Mouse (Mus musculus): ENCODE measurements around the gene 5730455P16Rik. TPM values are rescaled to one million over a fixed set of nuclear protein-coding genes. Genes with fewer than 3 reads are reported as not detected.
A peak's percentile ranks its signal among the peaks of the same experiment; 100 is the strongest.
"Not testable (repeated sequence)": the region's sequence is repeated elsewhere in the genome, so short reads cannot be mapped to it uniquely, and the experiment has no call there.

5730455P16Rik gene
- polyA plus RNA-seq (2014; fragmentation: Nextera tagmentation; extraction: Ambion mirVana), result 17.3 and 20.0 TPM in 2 replicates

GRCm38 (mm10) chr11:80377712-80378451 lies at the start of gene 5730455P16Rik:
Gene 5730455P16Rik, minus strand, starts transcription at chr11:80378034.
- Histone ChIP-seq H3K27me3 (replicated peaks; ENCODE audit: control insufficient read depth, insufficient read depth, low read length) (no peaks in the 10 kb centered on the region), H3K36me3 (ENCODE audit: control insufficient read depth, insufficient read depth, low read length) (peaks cover 25% of the 10 kb centered on the region), H3K9ac (ENCODE audit: low read length) (peak within 1 kb of the TSS; percentile 82), H3K4me1 (replicated peaks; ENCODE audit: control insufficient read depth, insufficient read depth, low read length) (peaks cover 4% of the 10 kb centered on the region), H3K27ac (ENCODE audit: low read depth) (peak within 1 kb of the TSS; percentile 62; the same call in 1 of the 2 replicates), H3K4me3 (ENCODE audit: low read depth, low read length) (peak within 1 kb of the TSS; percentile 70), H3K9me3 (ENCODE audit: control insufficient read depth, low read length) (no peaks in the 10 kb centered on the region), H3K4me2 (ENCODE audit: low read length) (peak within 1 kb of the TSS; percentile 80)
- DNase-seq (ENCODE audit: low spot score) (peak; percentile 92), ATAC-seq (replicated peaks; ENCODE audit: low FRiP score, low TSS enrichment, low read depth) (peak; percentile 82)
- WGBS, result 2% methylated on average over 30 of the region's 43 CpGs

GRCm38 (mm10) chr11:80426029-80426813 lies 48.4 kb upstream of the 5730455P16Rik start:
- 82% methylated on average over 16 of the region's 16 CpGs for WGBS
- not testable (repeated sequence) for H3K36me3 ChIP-seq (ENCODE audit: control insufficient read depth, insufficient read depth, low read length); H3K27me3 ChIP-seq (replicated peaks; ENCODE audit: control insufficient read depth, insufficient read depth, low read length); ATAC-seq (replicated peaks; ENCODE audit: low FRiP score, low TSS enrichment, low read depth); H3K9me3 ChIP-seq (ENCODE audit: control insufficient read depth, low read length); DNase-seq (ENCODE audit: low spot score); H3K9ac ChIP-seq (ENCODE audit: low read length); H3K27ac ChIP-seq (ENCODE audit: low read depth); H3K4me1 ChIP-seq (replicated peaks; ENCODE audit: control insufficient read depth, insufficient read depth, low read length); H3K4me2 ChIP-seq (ENCODE audit: low read length); H3K4me3 ChIP-seq (ENCODE audit: low read depth, low read length)

- DNase-seq (ENCODE audit: low spot score) (no peak), ATAC-seq (replicated peaks; ENCODE audit: low FRiP score, low TSS enrichment, low read depth) (no peak)
- H3K36me3 ChIP-seq (ENCODE audit: control insufficient read depth, insufficient read depth, low read length), result no peaks in the 10 kb centered on the region
- 66% methylated on average over 5 of the region's 5 CpGs for WGBS
- no peak overlapping the region for H3K9ac ChIP-seq (ENCODE audit: low read length)
- H3K9me3 ChIP-seq (ENCODE audit: control insufficient read depth, low read length), result no peaks in the 10 kb centered on the region
- no peak overlapping the region for H3K4me3 ChIP-seq (ENCODE audit: low read depth, low read length)
- H3K4me2 ChIP-seq (ENCODE audit: low read length), result no peak overlapping the region
- H3K27me3 ChIP-seq (replicated peaks; ENCODE audit: control insufficient read depth, insufficient read depth, low read length), result no peaks in the 10 kb centered on the region
- peaks cover 5% of the 10 kb centered on the region for H3K4me1 ChIP-seq (replicated peaks; ENCODE audit: control insufficient read depth, insufficient read depth, low read length)
- H3K27ac ChIP-seq (ENCODE audit: low read depth), result no peak overlapping the region
Observed at GRCm38 (mm10) chr11:80425247-80425778, 47.5 kb upstream of the 5730455P16Rik start.

- WGBS, result 90% methylated on average over 2 of the region's 2 CpGs
- peaks cover 2% of the 10 kb centered on the region for H3K4me1 ChIP-seq (replicated peaks; ENCODE audit: control insufficient read depth, insufficient read depth, low read length)
- ATAC-seq (replicated peaks; ENCODE audit: low FRiP score, low TSS enrichment, low read depth), result no peak
Observed at GRCm38 (mm10) chr11:80424691-80425090, 46.9 kb upstream of the 5730455P16Rik start.

GRCm38 (mm10) chr11:80421421-80422047 lies 43.7 kb upstream of the 5730455P16Rik start:
- no peaks in the 10 kb centered on the region for H3K4me1 ChIP-seq (replicated peaks; ENCODE audit: control insufficient read depth, insufficient read depth, low read length)
- no peaks in the 10 kb centered on the region for H3K36me3 ChIP-seq (ENCODE audit: control insufficient read depth, insufficient read depth, low read length)
- ATAC-seq (replicated peaks; ENCODE audit: low FRiP score, low TSS enrichment, low read depth) (no peak), DNase-seq (ENCODE audit: low spot score) (no peak)
- no peaks in the 10 kb centered on the region for H3K9me3 ChIP-seq (ENCODE audit: control insufficient read depth, low read length)
- no peaks in the 10 kb centered on the region for H3K27me3 ChIP-seq (replicated peaks; ENCODE audit: control insufficient read depth, insufficient read depth, low read length)
- H3K9ac ChIP-seq (ENCODE audit: low read length), result no peak overlapping the region
- no peak overlapping the region for H3K4me3 ChIP-seq (ENCODE audit: low read depth, low read length)
- H3K27ac ChIP-seq (ENCODE audit: low read depth), result no peak overlapping the region
- 80% methylated on average over 7 of the region's 7 CpGs for WGBS
- no peak overlapping the region for H3K4me2 ChIP-seq (ENCODE audit: low read length)

More at GRCm38 (mm10) chr11:80424691-80425090, 46.9 kb upstream of the 5730455P16Rik start:
- H3K9ac ChIP-seq (ENCODE audit: low read length), result no peak overlapping the region
- no peaks in the 10 kb centered on the region for H3K27me3 ChIP-seq (replicated peaks; ENCODE audit: control insufficient read depth, insufficient read depth, low read length)
- H3K4me2 ChIP-seq (ENCODE audit: low read length), result no peak overlapping the region
- no peak overlapping the region for H3K27ac ChIP-seq (ENCODE audit: low read depth)
- no peak for DNase-seq (ENCODE audit: low spot score)
- H3K36me3 ChIP-seq (ENCODE audit: control insufficient read depth, insufficient read depth, low read length), result no peaks in the 10 kb centered on the region
- H3K4me3 ChIP-seq (ENCODE audit: low read depth, low read length), result no peak overlapping the region
- H3K9me3 ChIP-seq (ENCODE audit: control insufficient read depth, low read length), result no peaks in the 10 kb centered on the region

GRCm38 (mm10) chr11:80420202-80420984 lies 42.6 kb upstream of the 5730455P16Rik start:
- Histone ChIP-seq H3K36me3 (ENCODE audit: control insufficient read depth, insufficient read depth, low read length) (no peaks in the 10 kb centered on the region), H3K9ac (ENCODE audit: low read length) (no peak overlapping the region), H3K4me1 (replicated peaks; ENCODE audit: control insufficient read depth, insufficient read depth, low read length) (no peaks in the 10 kb centered on the region), H3K9me3 (ENCODE audit: control insufficient read depth, low read length) (no peaks in the 10 kb centered on the region), H3K4me3 (ENCODE audit: low read depth, low read length) (no peak overlapping the region), H3K27ac (ENCODE audit: low read depth) (no peak overlapping the region), H3K27me3 (replicated peaks; ENCODE audit: control insufficient read depth, insufficient read depth, low read length) (no peaks in the 10 kb centered on the region), H3K4me2 (ENCODE audit: low read length) (no peak overlapping the region)
- DNase-seq (ENCODE audit: low spot score) (no peak), ATAC-seq (replicated peaks; ENCODE audit: low FRiP score, low TSS enrichment, low read depth) (no peak)
- 55% methylated on average over 2 of the region's 2 CpGs for WGBS

- no peak overlapping the region for H3K4me2 ChIP-seq (ENCODE audit: low read length)
- H3K4me3 ChIP-seq (ENCODE audit: low read depth, low read length), result no peak overlapping the region
- no peaks in the 10 kb centered on the region for H3K4me1 ChIP-seq (replicated peaks; ENCODE audit: control insufficient read depth, insufficient read depth, low read length)
- WGBS, result 95% methylated on average over 1 of the region's 1 CpGs
- H3K9ac ChIP-seq (ENCODE audit: low read length), result no peak overlapping the region
- no peak for ATAC-seq (replicated peaks; ENCODE audit: low FRiP score, low TSS enrichment, low read depth)
- H3K27me3 ChIP-seq (replicated peaks; ENCODE audit: control insufficient read depth, insufficient read depth, low read length), result no peaks in the 10 kb centered on the region
- no peak for DNase-seq (ENCODE audit: low spot score)
- no peaks in the 10 kb centered on the region for H3K9me3 ChIP-seq (ENCODE audit: control insufficient read depth, low read length)
- no peak overlapping the region for H3K27ac ChIP-seq (ENCODE audit: low read depth)
- 0 out of 2 replicates have a peak, but pooled peaks cover 1% of the 10 kb centered on the region for H3K36me3 ChIP-seq (ENCODE audit: control insufficient read depth, insufficient read depth, low read length)
Observed at GRCm38 (mm10) chr11:80419743-80420142, 41.9 kb upstream of the 5730455P16Rik start.

GRCm38 (mm10) chr11:80417085-80417484 lies 39.3 kb upstream of the 5730455P16Rik start:
- no peaks in the 10 kb centered on the region for H3K9me3 ChIP-seq (ENCODE audit: control insufficient read depth, low read length)
- WGBS, result 91% methylated on average over 5 of the region's 5 CpGs

More at GRCm38 (mm10) chr11:80417085-80417484, 39.3 kb upstream of the 5730455P16Rik start:
- Histone ChIP-seq H3K27ac (ENCODE audit: low read depth) (no peak overlapping the region), H3K36me3 (ENCODE audit: control insufficient read depth, insufficient read depth, low read length) (peaks cover 5% of the 10 kb centered on the region; the same call in 1 of the 2 replicates), H3K27me3 (replicated peaks; ENCODE audit: control insufficient read depth, insufficient read depth, low read length) (no peaks in the 10 kb centered on the region), H3K9ac (ENCODE audit: low read length) (no peak overlapping the region), H3K4me2 (ENCODE audit: low read length) (no peak overlapping the region), H3K4me1 (replicated peaks; ENCODE audit: control insufficient read depth, insufficient read depth, low read length) (no peaks in the 10 kb centered on the region), H3K4me3 (ENCODE audit: low read depth, low read length) (no peak overlapping the region)
- ATAC-seq (replicated peaks; ENCODE audit: low FRiP score, low TSS enrichment, low read depth) (no peak), DNase-seq (ENCODE audit: low spot score) (no peak)

Measured in intestine, embryonic 14.5 days (tissue).